Mouse (Mus musculus) frontal cortex, adult (tissue): ENCODE data around the gene Mbd4.
A peak's percentile ranks its signal among the peaks of the same experiment; 100 is the strongest.
"Not testable (repeated sequence)": the region's sequence is repeated elsewhere in the genome, so short reads cannot be mapped to it uniquely, and the experiment has no call there.

ENCODE experiments used
- ATAC-seq: cut with Nextera tagmentation; 2 replicates; pipeline ENCODE4 v1.9.2; 2017; ENCODE audit warnings: mild to moderate bottlenecking, moderate library complexity, mixed read lengths; ENCODE audit not compliant: low TSS enrichment

Mbd4 gene

GRCm38 (mm10) chr6:115853091-115853813 lies at the start of gene Mbd4, which contains the start of gene Ift122:
TSS of gene Mbd4 (minus strand) at chr6:115853371.
TSS of gene Ift122 (plus strand) at chr6:115853470.
- peak; percentile 97 for ATAC-seq

- peak; percentile 39; the same call in 1 of the 2 replicates for ATAC-seq
These were observed 49.4 kb upstream of the Mbd4 start for GRCm38 (mm10) chr6:115902545-115902944.

DNA sequence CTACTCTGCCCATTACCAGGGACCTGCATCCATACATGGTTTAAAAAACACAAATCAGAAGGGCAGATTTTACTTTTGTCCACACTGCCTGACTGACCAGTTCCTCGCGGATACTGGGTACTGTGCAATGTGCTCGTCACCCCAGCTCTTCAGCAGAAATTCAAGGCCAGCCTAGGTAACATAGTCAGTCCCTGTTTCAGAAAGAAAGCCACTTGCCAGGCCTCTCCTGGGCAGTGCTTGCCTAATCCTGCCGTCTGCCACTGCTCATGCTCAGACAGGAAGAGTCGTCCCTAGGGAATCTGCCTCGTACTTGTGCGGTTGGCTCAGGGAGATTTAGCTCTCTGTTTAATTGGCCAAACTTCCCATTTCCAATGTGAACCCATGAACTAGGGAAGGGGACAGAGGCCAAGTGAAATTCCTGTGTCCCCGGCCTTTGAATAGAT lies 48.3 kb upstream of the Mbd4 start:
- ATAC-seq: peak; percentile 5; the same call in 1 of the 2 replicates

DNA sequence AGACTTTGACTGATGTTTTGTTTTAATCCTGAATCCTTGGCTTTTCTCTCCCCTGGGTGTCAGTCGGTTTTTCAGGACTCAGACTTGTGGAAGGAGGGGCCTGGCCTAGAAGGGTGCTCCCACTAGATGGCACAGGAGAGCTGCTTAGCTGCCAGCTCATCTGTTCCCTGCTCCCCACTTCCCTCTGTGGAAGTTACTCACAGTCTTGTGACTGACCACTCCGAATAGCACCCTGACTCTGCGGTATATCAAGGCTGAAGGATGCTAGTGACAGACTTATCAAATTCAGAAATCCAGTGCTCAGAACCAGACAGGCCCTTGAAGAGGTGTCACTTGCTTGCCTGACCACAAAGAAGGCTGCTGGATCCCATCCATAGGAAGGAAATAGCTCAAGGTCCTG lies 47.9 kb upstream of the Mbd4 start:
- peak; percentile 66 for ATAC-seq

- ATAC-seq: no peak
These were observed 44.9 kb upstream of the Mbd4 start for GRCm38 (mm10) chr6:115897926-115898520.

DNA sequence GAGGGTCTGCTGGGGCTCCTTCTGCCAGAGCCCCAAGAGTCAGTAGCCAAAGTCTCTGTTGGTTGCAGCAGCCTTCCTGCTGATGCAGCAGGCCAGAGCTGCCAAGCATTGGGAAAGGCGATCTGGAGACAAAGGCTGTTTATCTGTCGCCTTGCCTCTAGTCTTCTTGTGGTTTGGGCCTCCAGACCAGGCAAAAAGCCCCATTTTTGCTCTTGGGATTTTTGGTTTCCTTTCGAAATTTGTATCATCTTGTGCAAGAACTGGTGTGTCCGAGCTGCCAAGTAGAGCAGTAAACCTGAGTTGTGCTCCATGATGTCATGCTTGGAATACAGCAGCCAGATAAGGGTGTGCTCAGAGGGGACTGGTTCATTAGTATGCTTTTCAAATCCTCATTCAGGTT lies 43.9 kb upstream of the Mbd4 start:
- no peak for ATAC-seq

DNA sequence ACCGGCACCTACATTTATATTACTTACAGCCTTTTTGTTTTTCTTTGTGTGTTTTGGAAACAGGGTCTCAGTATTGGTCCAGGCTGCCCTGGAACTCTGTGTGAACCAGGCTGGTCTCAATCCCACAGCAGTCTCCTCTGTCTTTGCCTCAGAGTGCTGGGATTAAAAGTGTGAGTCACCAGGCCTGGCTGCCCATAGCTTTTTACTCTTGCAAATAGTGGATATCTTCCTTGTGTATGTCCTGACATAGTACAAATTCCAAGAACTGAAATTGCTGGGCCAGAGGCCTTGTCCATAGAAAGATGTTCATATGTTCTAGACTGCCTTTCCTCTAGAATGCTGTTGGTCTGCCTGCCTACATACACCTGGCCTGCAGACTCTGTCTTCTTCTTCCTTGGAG lies 43.2 kb upstream of the Mbd4 start:
- no peak for ATAC-seq

- no peak for ATAC-seq
These were observed 39.2 kb upstream of the Mbd4 start for GRCm38 (mm10) chr6:115892363-115892762.

- peak; percentile 52 for ATAC-seq
These were observed 38.4 kb upstream of the Mbd4 start for GRCm38 (mm10) chr6:115891497-115892061.

DNA sequence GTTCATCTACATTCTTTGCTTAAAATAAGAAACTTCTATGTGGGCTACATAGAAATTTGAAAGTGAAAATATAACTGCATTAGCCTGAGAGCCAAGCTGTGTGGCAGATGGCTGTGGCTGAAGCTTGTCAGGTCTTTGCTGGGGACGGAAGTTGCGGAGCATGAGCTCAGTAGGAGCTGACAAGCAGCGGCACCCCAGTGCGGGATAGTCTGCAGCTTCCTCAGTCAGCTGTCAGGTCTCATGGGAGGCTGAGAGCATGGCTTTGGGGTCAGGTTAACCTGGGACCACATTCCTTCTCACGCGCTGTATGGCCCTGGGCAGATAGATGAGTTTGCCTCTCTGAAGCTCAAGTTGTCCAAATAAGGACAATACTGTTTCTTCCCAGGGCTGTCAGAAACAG lies 37.9 kb upstream of the Mbd4 start:
- peak; percentile 76 for ATAC-seq

DNA sequence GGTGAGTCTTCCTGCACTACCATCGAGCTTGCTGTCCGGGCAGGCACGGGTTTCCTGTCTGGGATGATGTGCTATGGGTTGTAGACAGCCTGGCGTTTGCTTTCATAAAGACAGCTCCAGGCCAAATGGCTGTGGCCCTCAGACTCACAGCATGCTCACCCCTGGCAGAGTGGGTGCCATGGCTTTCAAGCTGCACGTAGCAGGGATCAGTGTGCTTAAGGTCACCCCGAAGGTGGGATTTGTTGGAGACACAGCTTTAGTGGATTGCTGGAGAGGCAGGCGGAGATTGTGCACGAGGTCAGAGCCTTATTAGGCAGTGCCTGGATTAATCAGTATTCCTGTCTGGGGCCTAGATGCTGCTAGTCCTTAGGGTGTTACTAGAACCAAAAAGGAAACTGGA lies 37.4 kb upstream of the Mbd4 start:
- no peak for ATAC-seq

DNA sequence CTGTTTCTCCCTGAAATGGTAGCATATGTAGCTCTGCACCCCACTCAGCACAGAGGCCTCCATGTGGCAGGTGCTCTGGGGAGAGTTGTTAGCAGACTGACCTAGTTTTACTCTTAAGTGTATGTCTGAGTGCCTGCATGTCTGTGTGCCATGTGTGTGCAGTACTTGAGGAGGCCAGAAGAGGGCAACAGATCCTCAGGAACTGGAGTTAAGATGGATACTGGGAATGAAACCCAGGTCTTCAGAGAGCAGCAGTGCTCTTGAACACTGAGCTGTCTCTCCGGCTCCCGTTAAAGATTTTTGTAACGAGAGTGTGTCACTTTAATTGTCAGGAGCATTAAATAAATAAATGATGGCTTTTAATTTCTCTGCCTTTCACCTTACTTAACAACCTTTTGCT lies 35.1 kb upstream of the Mbd4 start:
- no peak for ATAC-seq

DNA sequence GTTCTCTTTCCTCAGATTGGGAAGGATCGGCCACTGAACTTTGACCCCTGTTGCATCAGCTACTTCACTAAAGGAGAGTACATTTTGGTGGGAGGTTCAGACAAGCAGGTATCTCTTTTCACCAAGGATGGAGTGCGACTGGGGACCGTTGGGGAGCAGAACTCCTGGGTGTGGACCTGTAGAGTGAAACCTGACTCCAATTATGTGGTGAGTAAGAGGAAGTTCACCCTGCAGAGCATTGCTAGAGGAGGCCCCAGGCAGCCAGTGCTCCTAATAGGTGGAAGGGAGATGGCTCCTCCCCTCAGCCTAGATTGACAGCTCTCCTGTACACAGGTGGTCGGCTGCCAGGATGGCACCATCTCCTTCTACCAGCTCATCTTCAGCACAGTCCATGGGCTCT lies 33.7 kb upstream of the Mbd4 start:
- ATAC-seq: no peak

GRCm38 (mm10) chr6:115884018-115884417 lies 30.8 kb upstream of the Mbd4 start:
- no peak for ATAC-seq

- ATAC-seq: no peak
These were observed 27.6 kb upstream of the Mbd4 start for GRCm38 (mm10) chr6:115880751-115881150.

- ATAC-seq: no peak
These were observed 26.6 kb upstream of the Mbd4 start for GRCm38 (mm10) chr6:115879736-115880135.

DNA sequence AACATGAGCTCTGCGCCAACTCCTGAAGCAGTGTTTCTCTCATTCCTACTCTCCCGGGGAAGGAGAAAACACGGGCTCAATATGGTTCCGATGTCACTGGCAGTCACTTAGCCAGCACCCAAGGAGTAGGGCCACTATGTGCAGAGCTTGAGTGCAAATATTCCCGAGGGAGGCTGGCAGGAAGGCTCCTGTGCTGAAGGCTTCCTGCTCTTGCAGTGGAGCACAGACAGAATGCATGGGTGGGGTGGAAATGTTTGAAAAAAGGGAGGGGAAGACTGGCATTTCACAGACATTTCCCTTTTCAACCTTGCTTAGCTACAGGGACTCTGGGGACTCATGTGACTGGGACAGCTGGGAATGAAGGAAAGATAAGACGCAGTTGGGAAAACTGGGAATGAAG lies 25.5 kb upstream of the Mbd4 start:
- ATAC-seq: no peak

GRCm38 (mm10) chr6:115877239-115877638 lies 24.1 kb upstream of the Mbd4 start:
- ATAC-seq: no peak

GRCm38 (mm10) chr6:115871318-115871717 lies 18.1 kb upstream of the Mbd4 start:
- ATAC-seq: not testable (repeated sequence)

GRCm38 (mm10) chr6:115867157-115867556 lies 14.0 kb upstream of the Mbd4 start:
- not testable (repeated sequence) for ATAC-seq

GRCm38 (mm10) chr6:115865246-115865645 lies 12.1 kb upstream of the Mbd4 start:
- no peak for ATAC-seq

GRCm38 (mm10) chr6:115863340-115863841 lies 10.2 kb upstream of the Mbd4 start:
- peak; percentile 86 for ATAC-seq

DNA sequence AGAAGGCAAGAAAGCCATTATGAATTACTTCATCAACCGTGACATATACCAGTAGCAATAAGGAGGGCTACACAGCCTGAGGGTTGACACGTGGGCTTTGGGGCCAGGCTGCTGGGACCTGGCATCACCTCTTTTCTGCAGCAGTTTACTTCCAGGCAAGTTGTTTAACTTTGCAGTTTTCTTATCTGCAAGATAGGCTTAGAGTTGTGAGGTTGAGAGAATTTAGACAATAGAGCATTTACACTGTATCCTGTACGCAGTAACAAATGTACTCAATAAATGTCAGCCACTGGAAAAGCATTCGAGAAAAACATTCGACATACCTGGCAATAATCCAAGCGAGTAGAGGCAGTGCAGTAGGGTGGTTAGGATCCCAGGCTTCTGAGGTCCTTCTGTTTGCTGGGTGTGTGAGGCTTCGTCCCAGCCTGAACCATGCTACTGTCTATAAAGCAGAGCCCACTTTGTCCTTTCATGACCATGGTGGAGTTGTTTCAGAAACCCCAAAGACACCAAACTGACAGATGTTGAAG lies 6.9 kb upstream of the Mbd4 start:
- ATAC-seq: no peak
